Mouse (Mus musculus): Measurements from ENCODE around the gene Mospd2. TPM values are rescaled to one million over a fixed set of nuclear protein-coding genes. Genes with fewer than 3 reads are reported as not detected.
A peak's percentile ranks its signal among the peaks of the same experiment; 100 is the strongest.

The Mospd2 gene
- 10 to 100 TPM; 19.0 to 21.9 TPM for total RNA-seq (2021)

DNA sequence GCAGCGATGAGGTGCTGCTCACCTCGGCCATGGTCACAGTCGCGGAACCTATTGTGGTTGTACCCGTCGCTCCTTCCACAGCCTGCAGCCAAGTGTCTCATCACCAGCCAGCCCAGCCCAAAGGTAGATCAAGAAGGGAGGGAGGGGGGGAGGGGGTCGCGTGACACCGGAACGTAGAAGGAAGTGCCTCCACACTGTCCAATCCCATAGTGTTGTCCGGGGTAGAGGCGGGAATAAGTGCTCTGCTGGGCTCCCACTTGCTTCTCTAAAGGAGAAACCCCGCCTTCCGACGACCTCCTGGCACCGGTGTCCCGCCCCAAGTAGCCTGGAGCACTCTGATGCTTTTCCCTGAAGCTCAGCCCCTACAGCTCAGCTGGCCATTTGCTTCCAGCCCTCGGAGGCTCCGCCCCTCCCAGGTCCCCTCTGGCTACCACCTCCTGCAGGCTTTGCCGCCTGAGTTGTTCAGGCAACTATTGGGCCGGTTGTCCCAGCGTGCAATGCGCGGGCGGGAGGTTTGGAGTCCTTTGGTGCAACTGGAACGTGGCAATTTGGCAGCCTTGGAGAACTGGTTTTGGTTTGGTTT, at the start of gene Mospd2, which contains the start of gene Fancb:
Gene Mospd2 (minus strand): TSS at position 183 of the 583 bp plus-strand sequence.
Gene Fancb (plus strand): TSS at position 400 of the 583 bp plus-strand sequence.
- peak; percentile 41 to 51 for DNase-seq (ENCODE audit: extremely low spot score in 1 of 2, low spot score in 1 of 2)

DNA sequence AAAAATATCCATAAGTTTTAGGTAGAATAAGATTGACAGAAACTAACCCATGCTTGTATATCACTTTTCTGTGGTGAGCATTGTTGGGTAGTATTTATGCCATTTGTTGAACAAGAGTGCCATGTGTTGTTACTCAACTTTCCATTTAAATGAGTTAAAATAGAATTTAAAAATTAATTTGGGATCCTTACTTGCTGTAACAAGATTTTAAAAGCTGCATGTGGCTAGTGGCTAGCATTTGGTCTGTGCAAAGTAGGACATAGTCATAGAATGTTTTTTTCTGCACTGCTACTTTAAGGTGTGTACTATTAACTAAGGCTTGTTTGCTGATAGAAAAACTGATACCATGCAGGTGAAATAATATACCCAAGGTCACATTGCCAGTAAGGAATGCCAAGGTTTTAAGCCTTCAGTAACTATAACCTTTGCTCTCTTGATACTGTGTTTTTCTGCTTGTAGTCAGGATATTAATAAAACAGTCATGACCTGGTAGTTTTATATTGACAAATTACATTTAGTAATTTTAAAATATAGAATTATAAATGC, 24.7 kb upstream of the Mospd2 start, which contains the start of gene Gm17604:
Gene Gm17604 (minus strand): TSS at position 51 of the 546 bp plus-strand sequence.
- DNase-seq (ENCODE audit: extremely low spot score in 1 of 2, low spot score in 1 of 2) = no peak

DNA sequence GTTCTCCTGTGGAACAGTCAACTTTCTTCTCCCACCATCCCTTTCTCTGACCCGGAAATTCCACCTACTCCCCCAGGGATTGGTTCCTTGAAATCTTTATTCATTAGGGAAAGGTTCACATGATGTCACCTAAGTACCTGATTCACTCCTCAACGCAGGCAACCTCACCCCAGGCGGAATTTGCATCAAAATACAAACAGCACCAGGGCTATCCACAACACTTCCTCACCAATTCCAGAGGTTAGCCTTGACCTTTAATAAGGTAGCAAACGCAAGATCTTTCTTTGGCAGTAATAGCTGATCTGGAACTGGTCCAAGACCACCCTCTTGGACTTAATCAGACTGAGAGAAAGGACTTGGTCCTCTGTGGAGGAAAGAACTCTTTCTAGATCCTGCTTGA, 23.0 kb upstream of the Mospd2 start:
- DNase-seq (ENCODE audit: extremely low spot score in 1 of 2, low spot score in 1 of 2) = no peak

DNA sequence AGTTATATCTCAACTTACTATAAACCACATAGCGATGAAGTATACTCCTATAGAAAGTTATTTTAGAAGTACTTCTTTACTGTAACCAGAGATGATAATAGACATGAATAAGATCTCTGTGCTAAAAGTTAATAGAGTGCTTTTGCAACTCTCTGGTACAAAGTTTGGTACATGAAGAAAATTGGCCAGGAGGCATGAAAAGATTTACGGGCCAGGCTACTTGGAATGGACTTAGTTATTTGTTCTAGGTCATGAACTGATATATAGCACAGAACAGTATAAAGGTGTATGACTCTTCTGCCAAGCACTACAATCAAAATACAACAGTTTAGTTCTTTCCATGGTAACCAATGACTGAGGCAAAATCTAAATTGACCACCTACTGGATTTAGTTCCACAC, 1.3 kb downstream of the Mospd2 start:
- DNase-seq (ENCODE audit: extremely low spot score in 1 of 2, low spot score in 1 of 2) = no peak

DNA sequence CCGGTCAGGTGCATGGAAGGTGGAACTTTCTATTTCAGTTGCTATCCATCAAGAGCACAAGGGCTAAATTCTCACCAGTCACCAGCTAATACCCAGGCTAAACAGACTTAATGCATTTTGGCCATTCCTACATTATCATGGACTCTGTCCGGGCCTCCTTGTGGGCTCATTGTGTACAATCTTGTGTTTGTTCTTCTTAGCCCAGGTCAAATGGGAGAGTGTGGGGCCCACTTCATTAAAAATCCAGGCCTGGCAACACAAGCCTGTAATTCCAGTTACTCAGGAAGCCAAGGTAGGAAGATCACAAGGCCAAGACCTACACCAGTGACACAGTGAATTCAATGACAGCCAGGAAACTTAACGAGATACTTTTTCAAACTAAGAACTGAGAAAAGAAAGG, 9.0 kb downstream of the Mospd2 start:
- DNase-seq (ENCODE audit: extremely low spot score in 1 of 2, low spot score in 1 of 2) = no peak

DNA sequence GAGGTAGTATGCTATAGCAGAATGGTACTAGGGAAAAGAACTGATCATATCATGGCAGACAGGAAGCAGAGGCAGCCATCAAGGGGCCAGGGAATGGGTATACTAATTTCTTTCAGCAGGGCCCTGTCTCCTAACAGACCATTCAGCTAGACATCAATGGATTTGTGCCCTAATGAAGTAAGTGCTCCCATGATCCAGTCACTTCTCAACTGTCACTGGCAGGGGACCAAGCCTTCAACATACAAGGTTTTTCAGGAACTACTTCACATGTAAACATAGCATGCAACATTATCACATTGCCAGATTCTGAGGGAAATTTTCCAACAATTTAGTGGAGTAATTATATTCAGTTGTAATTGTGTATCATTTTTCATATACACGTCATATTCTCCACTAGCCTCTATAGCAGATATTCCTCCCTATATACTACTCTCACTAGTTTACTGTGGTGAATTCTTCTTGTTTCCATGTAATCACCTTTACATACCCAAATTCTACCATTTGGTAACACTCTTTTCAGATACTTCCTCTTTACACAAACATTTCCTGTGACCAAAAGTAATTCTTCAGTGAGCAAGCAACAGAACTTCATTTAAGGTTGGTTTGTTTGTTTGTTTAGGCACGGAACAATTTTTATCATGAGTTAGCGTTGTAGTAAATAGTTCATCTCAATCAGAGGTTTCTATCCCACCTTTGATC, 14.3 kb downstream of the Mospd2 start:
- no peak for DNase-seq (ENCODE audit: extremely low spot score in 1 of 2, low spot score in 1 of 2)

DNA sequence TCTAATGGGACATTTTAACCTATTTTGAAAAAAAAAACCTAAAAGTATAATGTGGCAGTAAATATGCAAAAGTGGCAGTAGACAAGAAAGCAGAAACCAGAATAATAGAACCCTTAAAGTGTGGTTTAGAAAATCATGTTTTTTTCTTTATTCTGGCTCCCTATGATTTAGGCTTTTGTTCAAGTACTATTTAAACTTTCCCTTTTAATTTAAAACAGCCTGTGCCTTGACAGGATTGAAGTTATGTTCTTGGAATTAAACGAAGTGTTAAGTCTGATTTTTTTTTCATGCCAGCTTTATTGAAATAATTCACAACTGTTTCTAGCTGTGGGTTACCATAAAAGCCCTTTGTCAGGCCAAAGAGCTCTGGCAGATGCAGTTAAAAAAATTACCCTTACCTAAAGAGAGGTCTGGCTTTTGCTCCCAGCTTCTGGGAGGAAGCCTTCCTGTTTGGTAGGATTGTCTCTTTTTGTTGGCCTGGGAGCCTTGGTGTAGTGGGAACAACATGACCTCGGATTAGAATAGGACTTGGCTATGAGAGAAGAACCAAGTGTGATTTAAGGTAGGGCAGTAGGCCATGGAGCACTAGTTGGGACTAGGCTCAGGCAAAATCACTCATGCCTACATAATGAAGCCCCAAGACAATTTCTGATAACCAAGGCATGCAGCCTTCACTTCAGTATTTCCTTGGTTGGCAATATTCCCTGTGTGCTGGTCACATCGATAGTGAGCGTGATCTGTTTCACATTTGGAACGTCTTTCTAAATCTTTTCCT, 27.4 kb downstream of the Mospd2 start:
- DNase-seq (ENCODE audit: extremely low spot score in 1 of 2, low spot score in 1 of 2) = no peak

DNA sequence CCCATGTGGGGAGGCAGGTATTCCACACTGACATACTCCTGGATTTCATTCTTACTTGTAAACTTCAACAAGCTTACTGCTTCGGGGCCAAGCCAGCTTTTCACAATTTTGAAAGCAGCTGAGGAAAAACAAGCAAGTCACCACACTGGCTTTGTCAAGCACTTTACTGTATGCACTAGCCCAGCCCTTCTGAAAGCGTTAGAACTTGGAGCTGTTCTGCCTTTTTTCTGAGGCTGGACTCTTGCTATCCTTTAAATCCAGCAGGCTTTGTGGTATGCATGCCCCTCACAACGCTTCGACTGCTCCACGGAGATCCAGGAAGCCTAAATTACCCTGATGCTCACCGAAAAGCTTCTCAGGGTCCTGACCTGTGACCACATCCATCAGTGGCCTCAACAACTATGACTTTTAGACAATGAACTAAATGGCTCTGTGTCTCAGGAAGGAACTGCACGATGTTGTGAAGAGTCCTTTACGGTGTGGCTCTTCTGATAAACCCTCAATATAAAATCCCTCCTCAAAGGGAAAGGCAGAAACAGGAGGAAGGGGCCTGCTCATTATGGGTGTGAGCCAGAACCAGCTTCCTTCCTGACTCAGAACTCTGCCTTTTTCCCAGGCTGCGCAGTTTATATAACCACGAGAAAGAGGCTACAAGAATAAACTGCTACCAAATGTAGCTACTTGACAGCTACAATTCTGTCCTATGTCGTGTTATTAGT, 28.2 kb downstream of the Mospd2 start:
- no peak for DNase-seq (ENCODE audit: extremely low spot score in 1 of 2, low spot score in 1 of 2)

DNA sequence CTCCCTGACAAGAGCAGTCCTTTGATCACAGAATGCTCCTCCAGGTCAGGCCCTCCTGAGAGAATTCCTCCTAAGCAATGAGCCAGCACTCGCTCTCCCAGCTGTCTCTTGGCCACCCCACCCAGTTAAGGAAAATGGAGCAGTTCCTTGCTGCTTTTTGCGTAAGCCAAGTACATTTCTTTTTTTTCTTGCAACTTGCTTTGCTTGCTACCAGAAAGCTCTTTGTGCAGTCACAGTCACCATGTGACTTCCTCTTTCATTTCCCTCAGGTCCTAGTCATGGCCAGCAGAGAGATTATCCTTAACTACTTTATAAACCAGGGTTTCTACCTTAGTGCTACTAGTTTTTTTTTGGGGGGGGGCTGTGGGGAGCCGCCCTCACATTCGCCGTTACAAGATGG, 38.6 kb downstream of the Mospd2 start:
- no peak for DNase-seq (ENCODE audit: extremely low spot score in 1 of 2, low spot score in 1 of 2)

DNA sequence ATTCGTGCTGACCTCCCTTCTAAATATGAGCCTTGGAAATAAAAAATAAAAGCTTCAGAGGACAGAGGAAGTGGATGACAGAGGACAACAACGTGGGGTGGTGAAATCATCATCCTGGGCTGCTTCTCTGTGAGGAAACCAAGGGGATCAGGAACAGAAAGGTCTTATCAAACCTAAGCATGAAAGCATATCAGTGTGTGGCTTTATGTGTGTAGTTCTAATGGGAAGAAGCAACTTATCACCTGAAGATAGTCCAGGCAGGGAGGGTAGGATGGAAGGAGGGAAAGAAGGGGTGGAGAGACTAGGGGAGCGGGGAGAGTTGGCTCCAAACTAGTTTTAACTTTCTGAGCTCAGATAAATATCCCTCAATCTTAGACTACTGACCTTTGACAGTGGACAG, 67.2 kb downstream of the Mospd2 start:
- no peak for DNase-seq (ENCODE audit: extremely low spot score in 1 of 2, low spot score in 1 of 2)

DNA sequence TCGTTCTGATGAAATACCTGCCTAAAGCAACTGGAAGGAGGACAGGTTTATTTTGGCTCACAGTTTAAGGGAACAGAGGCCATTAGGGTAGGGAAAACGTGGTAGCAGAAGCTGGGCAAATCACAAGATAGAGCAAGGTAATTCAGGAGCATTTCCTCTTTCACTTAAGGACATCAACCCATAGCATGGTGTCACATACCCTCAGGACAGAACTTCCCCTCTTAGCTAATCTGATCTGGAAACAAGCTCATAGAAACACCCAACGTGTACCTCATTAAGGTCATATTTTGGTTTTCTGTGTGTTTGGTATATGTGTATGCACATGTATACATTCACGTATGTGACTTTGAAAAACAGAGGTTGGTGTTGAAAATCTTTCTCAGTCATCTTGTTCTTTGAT, 68.0 kb downstream of the Mospd2 start:
- no peak for DNase-seq (ENCODE audit: extremely low spot score in 1 of 2, low spot score in 1 of 2)

DNA sequence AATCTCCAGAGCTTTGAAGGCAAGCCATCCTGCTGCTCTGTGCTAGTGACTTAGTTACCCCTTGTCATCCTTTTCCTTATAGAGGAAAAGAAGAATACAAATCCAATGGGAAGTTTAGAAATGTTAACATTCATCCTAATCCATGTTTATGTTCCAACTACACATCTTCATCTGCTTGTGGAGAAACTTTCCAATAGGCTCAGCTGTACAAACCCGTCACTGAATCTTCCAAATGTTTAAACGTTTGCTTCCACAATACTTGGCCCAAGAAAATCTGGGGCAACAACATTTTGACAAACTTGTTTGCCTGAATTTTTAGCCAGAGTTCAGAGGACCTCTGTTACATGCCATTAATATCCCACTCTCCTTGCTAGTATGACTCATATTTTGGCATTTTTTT, 78.3 kb downstream of the Mospd2 start:
- DNase-seq (ENCODE audit: extremely low spot score in 1 of 2, low spot score in 1 of 2) = no peak

DNA sequence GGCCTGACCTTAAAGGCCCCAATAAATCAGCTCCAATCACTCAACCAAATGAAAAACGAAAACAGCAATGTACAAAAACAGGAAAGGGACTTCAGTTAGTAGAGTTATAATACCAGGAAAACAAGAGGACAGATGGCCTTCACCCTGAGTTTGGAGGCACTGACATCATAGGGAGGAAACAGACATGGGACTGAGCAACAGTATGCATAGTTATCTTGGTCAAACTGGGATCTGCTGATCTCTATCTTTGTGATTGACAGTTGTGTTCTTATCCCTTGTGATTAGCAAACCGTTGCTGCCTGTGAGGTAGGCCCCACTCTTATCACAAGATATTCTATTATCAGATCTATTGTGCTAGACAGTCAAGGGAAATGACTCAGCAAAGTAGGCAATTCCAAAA, 80.4 kb downstream of the Mospd2 start:
- DNase-seq (ENCODE audit: extremely low spot score in 1 of 2, low spot score in 1 of 2) = no peak

DNA sequence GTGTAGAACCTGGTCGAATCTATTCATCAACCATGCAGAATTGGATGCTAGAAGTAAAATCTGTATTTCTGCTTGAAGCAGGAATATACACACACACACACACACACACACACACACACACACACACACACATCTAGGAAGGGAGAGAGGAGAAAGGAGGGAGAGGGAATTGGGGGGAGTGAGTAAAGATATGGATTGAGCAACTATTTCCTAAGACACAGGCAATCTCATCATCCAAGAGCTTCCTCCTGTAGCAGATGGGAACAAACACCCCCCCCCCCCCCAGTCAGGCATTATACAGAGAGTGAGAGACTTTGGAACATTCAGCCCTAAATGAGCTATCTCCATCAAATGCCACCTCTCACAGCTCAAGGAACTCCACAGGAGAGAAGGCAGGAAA, 93.9 kb downstream of the Mospd2 start:
- DNase-seq (ENCODE audit: extremely low spot score in 1 of 2, low spot score in 1 of 2) = no peak

Other genes starting within 250 kb of the Mospd2 start
- 1 to 10 TPM; 1.5 to 1.8 TPM for gene Fancb, start 217 bp upstream of the Mospd2 start, total RNA-seq (2021)
- gene Gm17604, start 24.5 kb upstream of the Mospd2 start, total RNA-seq (2021) = not detected

Data from layer of hippocampus, postnatal 25 days (tissue).